Mouse (Mus musculus) forebrain, postnatal 0 days (tissue): ENCODE data around the gene Cby3. TPM values are rescaled to one million over a fixed set of nuclear protein-coding genes. Genes with fewer than 3 reads are reported as not detected.

Experiments used
- ATAC-seq: fragments of 200-750 bp; cut with Nextera tagmentation; 2 replicates; pipeline ENCODE4 v1.8.0; 2017; ENCODE audit warnings: mild to moderate bottlenecking, moderate library complexity
- DNase-seq: peaks from one replicate; pipeline ENCODE4 v3.0.0-alpha.2; 2015
- H3K27ac ChIP-seq: fragments of 300-500 bp; sonication (generic); 2 replicates; pipeline ENCODE4 v1.5.1; 2014; ENCODE audit warnings: low read depth, mild to moderate bottlenecking, antibody characterized with exemption, low read length, moderate library complexity, mixed read lengths
- H3K27me3 ChIP-seq: fragments of 300-500 bp; sonication (generic); 2 replicates; pipeline ENCODE4 v1.6.1; 2014; ENCODE audit warnings: mild to moderate bottlenecking, low read length, mixed read lengths; ENCODE audit not compliant: insufficient read depth
- H3K36me3 ChIP-seq: fragments of 300-500 bp; sonication (generic); 2 replicates; pipeline ENCODE4 v1.6.1; 2014; ENCODE audit warnings: mild to moderate bottlenecking, moderate library complexity; ENCODE audit not compliant: insufficient read depth
- H3K4me1 ChIP-seq: fragments of 300-500 bp; sonication (generic); 2 replicates; pipeline ENCODE4 v1.6.1; 2014; ENCODE audit warnings: antibody characterized with exemption; ENCODE audit not compliant: insufficient read depth
- H3K4me2 ChIP-seq: fragments of 300-500 bp; sonication (generic); 2 replicates; pipeline ENCODE4 v1.6.1; 2014; ENCODE audit warnings: low read depth, mild to moderate bottlenecking, moderate library complexity
- H3K4me3 ChIP-seq: fragments of 300-500 bp; sonication (generic); 2 replicates; pipeline ENCODE4 v1.5.1; 2014; ENCODE audit warnings: low read depth, low read length, mixed read lengths
- H3K9ac ChIP-seq: fragments of 300-500 bp; sonication (generic); 2 replicates; pipeline ENCODE4 v1.6.1; 2014; ENCODE audit warnings: mild to moderate bottlenecking
- H3K9me3 ChIP-seq: fragments of 300-500 bp; sonication (generic); 2 replicates; pipeline ENCODE4 v1.6.1; 2016; ENCODE audit warnings: low read length
- CTCF ChIP-seq: sonication (generic); IDR thresholded peaks from 2 replicates; pipeline ENCODE4 v1.5.1; 2016; ENCODE audit warnings: antibody characterized with exemption, control low read depth, low read depth
- WGBS: fragments of 180-500 bp; shearing (Covaris S2); extraction: QIAGEN DNeasy Blood & Tissue Kit; methylation state at CpG from one replicate; pipeline ENCODE4 v1.1.7; 2014; 5-methylcytosine and 5-hydroxymethylcytosine counted together
- microRNA counts: library from miRNA; unstranded; fragments of <30 nt; microRNA quantifications from one replicate; lab custom pipeline; 2015
- microRNA-seq, 2 experiments: library from miRNA; unstranded; fragments of <30 nt; microRNA quantifications; one replicate each; pipeline ENCODE4; 2016
- polyA plus RNA-seq: library from polyadenylated mRNA; unstranded; fragments of >200 nt; fragmentation: Nextera tagmentation; extraction: Ambion mirVana; gene quantifications from 2 replicates; pipeline ENCODE4 v1.2.1, GENCODE M21; 2015
- total RNA-seq: library from RNA; depleted of rRNA; stranded (reverse); fragments of >200 nt; gene quantifications from 2 replicates; pipeline ENCODE4 v1.2.3, GENCODE M21; 2014; rRNA removed

Cby3 gene
- total and polyA plus RNA-seq, 2 experiments from 2014 or later, result 1.2 TPM; not detected in 1

DNA sequence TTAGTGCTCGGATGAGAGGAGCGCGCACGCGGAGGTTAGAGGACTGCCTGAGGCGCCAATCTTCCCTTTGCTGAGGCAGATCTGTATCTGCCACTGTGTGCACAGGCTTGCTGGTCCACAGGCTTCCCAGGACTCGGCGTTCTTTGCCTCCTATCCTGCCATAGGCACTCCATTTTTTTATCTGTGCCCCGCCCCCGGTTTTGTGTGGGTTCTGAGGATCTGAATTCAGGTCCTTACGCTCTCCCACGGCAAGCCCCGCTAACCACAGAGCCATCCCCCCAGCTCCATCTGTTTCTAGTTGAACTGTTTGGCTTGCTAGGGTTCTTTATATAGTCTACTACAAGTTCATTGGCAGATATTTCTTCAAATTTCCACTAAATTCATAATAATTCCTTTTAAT lies 44.5 kb downstream of the Cby3 start:
- WGBS, result 91% methylated on average over 13 of the region's 13 CpGs
- no peak overlapping the region for H3K4me3 ChIP-seq
- H3K27ac ChIP-seq, result no peak overlapping the region
- H3K4me1 ChIP-seq, result no peaks in the 10 kb centered on the region
- H3K9me3 ChIP-seq, result no peaks in the 10 kb centered on the region
- TF ChIP-seq CTCF, result no peak
- H3K27me3 ChIP-seq, result no peaks in the 10 kb centered on the region
- H3K36me3 ChIP-seq, result peaks cover 82% of the 10 kb centered on the region
- ATAC-seq (no peak), DNase-seq (no peak)
- no peak overlapping the region for H3K4me2 ChIP-seq
- no peak overlapping the region for H3K9ac ChIP-seq

DNA sequence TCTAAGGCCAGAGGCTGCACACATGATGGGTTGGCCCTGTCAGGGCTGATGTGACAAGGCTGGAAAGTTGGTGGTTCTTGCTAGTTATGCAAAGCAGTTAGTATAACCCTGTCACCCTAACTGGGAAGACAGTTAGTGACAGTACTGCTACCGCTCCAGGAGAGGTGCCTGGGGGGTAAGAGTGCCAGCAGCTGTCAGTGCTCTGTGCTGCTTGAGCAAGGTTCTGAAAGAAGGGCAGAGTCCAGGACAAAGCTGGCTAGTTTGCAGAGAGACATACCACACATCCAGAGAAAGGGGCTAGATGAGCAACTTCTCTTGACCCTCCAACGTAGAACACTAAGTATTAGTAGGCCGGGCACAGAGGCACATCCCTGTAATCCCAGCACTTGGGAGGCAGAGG lies 48.2 kb downstream of the Cby3 start:
- no peaks in the 10 kb centered on the region for H3K27me3 ChIP-seq
- no peak overlapping the region for H3K27ac ChIP-seq
- no peaks in the 10 kb centered on the region for H3K9me3 ChIP-seq
- H3K4me2 ChIP-seq, result no peak overlapping the region
- peaks cover 82% of the 10 kb centered on the region for H3K36me3 ChIP-seq
- no peak for TF ChIP-seq CTCF
- DNase-seq, result no peak
- H3K9ac ChIP-seq, result no peak overlapping the region
- 94% methylated on average over 3 of the region's 3 CpGs for WGBS
- no peak overlapping the region for H3K4me3 ChIP-seq
- no peaks in the 10 kb centered on the region for H3K4me1 ChIP-seq
- no peak for ATAC-seq

DNA sequence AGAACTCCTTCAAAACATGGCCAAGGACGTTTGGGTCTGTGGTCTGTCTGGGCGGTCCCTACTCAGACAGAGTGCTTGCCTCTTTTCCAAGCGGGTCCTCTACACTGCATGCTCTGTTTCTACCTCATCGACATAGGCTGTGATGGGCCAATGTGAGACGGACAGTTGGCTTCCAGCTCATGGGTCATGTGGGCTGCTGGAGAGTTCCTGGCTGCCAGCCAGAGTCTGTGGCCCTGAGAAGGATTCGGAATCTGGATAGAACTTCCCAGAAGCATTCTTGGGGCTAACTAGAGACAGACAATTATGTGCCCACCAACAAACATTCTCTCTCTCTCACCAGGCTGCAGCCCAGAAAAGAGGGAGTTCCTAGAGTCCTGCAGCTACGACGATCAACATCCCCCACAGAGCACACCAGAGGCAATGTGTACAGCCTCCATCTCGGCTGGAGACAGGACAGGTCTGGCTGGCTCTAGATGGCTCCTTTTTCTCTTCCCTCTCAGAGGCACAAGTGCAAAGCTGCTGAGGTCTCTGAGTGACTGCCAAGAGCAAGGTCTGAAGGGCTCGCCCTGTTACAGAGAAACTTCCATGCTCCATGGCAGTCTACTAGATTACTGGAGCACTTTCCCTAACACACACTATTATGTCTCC lies 49.2 kb downstream of the Cby3 start:
- Histone ChIP-seq H3K9ac (no peak overlapping the region), H3K27me3 (no peaks in the 10 kb centered on the region), H3K4me2 (no peak overlapping the region), H3K36me3 (peaks cover 75% of the 10 kb centered on the region), H3K27ac (no peak overlapping the region), H3K4me3 (no peak overlapping the region), H3K9me3 (no peaks in the 10 kb centered on the region), H3K4me1 (no peaks in the 10 kb centered on the region)
- TF ChIP-seq CTCF, result no peak
- no peak for DNase-seq
- WGBS, result 70% methylated on average over 10 of the region's 10 CpGs
- ATAC-seq, result peak; percentile 50

DNA sequence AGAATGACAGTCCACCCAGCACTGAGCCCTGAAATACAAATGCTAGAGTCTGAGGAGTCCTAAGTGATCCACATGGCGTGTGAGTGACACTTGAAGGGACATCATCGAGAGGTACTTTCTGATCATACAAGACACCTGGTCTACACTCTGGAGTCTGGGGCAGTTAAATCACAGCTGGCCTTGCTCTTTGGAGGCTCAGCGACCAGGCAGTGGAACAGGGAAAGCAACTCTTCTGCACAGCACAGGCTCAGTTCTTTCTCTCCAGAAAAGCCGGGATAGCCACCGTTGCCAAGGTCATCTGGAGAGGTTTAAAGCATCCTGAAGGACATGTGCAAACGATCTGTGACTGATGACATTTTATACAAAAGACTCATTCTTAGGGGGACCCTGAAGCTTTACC lies 53.0 kb downstream of the Cby3 start:
- no peak for ATAC-seq
- no peak for DNase-seq
- no peaks in the 10 kb centered on the region for H3K4me1 ChIP-seq

More for the DNA sequence above, 53.0 kb downstream of the Cby3 start:
- H3K27ac ChIP-seq, result no peak overlapping the region
- peaks cover 68% of the 10 kb centered on the region for H3K36me3 ChIP-seq
- no peak overlapping the region for H3K4me3 ChIP-seq
- no peaks in the 10 kb centered on the region for H3K9me3 ChIP-seq
- no peak overlapping the region for H3K4me2 ChIP-seq
- WGBS, result 79% methylated on average over 6 of the region's 6 CpGs
- H3K9ac ChIP-seq, result no peak overlapping the region
- H3K27me3 ChIP-seq, result no peaks in the 10 kb centered on the region
- no peak for TF ChIP-seq CTCF

MicroRNAs within 50 kb of the gene (microRNA counts, 519-probe panel; counts per million panel counts)
- 4,044 counts per million, percentile 46 among the panel's probes with 10 or more counts for microRNA mmu-miR-804 (lab: Ali Mortazavi, UCI)

Small RNAs within 50 kb of the gene (microRNA-seq; reads per million reads assigned to microRNA genes)
- gene Mir804, result 0 reads per million in 2 experiments

Other genes starting within 250 kb of the Cby3 start
- 59.3 and 66.3 TPM in 2 replicates for gene Tbc1d9b, start 223.1 kb upstream of the Cby3 start, total RNA-seq
- 23.0 and 30.4 TPM in 2 replicates for gene Tbc1d9b, start 223.1 kb upstream of the Cby3 start, polyA plus RNA-seq
- 28.7 and 37.5 TPM in 2 replicates for gene Mrnip, start 180.0 kb upstream of the Cby3 start, total RNA-seq
- gene Mrnip, start 180.0 kb upstream of the Cby3 start, polyA plus RNA-seq, result 29.4 and 32.2 TPM in 2 replicates
- gene Sqstm1, start 143.6 kb upstream of the Cby3 start, total RNA-seq, result 303 and 330 TPM in 2 replicates
- gene Sqstm1, start 143.6 kb upstream of the Cby3 start, polyA plus RNA-seq, result 413 and 423 TPM in 2 replicates
- 106 and 107 TPM in 2 replicates for gene Mgat4b, start 143.6 kb upstream of the Cby3 start, total RNA-seq
- gene Mgat4b, start 143.6 kb upstream of the Cby3 start, polyA plus RNA-seq, result 75.4 and 91.8 TPM in 2 replicates
- gene Ltc4s, start 115.8 kb upstream of the Cby3 start, total RNA-seq, result 1.5 and 6.1 TPM in 2 replicates
- gene Ltc4s, start 115.8 kb upstream of the Cby3 start, polyA plus RNA-seq, result 6.1 TPM in 2 replicates
- 8.2 and 10.8 TPM in 2 replicates for gene Maml1, start 62.2 kb upstream of the Cby3 start, total RNA-seq
- 1.5 and 1.6 TPM in 2 replicates for gene Maml1, start 62.2 kb upstream of the Cby3 start, polyA plus RNA-seq
- gene Canx, start 28.8 kb upstream of the Cby3 start, total RNA-seq, result 237 and 298 TPM in 2 replicates
- gene Canx, start 28.8 kb upstream of the Cby3 start, polyA plus RNA-seq, result 182 and 233 TPM in 2 replicates
- 325 and 407 TPM in 2 replicates for gene Hnrnph1, start 22.5 kb downstream of the Cby3 start, total RNA-seq
- gene Hnrnph1, start 22.5 kb downstream of the Cby3 start, polyA plus RNA-seq, result 297 and 302 TPM in 2 replicates
- 20.5 and 22.6 TPM in 2 replicates for gene Rufy1, start 76.7 kb downstream of the Cby3 start, total RNA-seq
- 18.3 and 25.0 TPM in 2 replicates for gene Rufy1, start 76.7 kb downstream of the Cby3 start, polyA plus RNA-seq
- 7.7 and 13.1 TPM in 2 replicates for gene Adamts2, start 247.6 kb downstream of the Cby3 start, total RNA-seq
- 4.1 and 4.4 TPM in 2 replicates for gene Adamts2, start 247.6 kb downstream of the Cby3 start, polyA plus RNA-seq